Mouse (Mus musculus) forebrain, postnatal 0 days (tissue): ENCODE data around the gene Camta1. TPM values are rescaled to one million over a fixed set of nuclear protein-coding genes. Genes with fewer than 3 reads are reported as not detected.

ENCODE experiments used
- ATAC-seq: fragments of 200-750 bp; cut with Nextera tagmentation; 2 replicates; pipeline ENCODE4 v1.8.0; 2017; ENCODE audit warnings: mild to moderate bottlenecking, moderate library complexity
- DNase-seq: peaks from one replicate; pipeline ENCODE4 v3.0.0-alpha.2; 2015
- H3K27ac ChIP-seq: fragments of 300-500 bp; sonication (generic); 2 replicates; pipeline ENCODE4 v1.5.1; 2014; ENCODE audit warnings: low read depth, mild to moderate bottlenecking, antibody characterized with exemption, low read length, moderate library complexity, mixed read lengths
- H3K27me3 ChIP-seq: fragments of 300-500 bp; sonication (generic); 2 replicates; pipeline ENCODE4 v1.6.1; 2014; ENCODE audit warnings: mild to moderate bottlenecking, low read length, mixed read lengths; ENCODE audit not compliant: insufficient read depth
- H3K36me3 ChIP-seq: fragments of 300-500 bp; sonication (generic); 2 replicates; pipeline ENCODE4 v1.6.1; 2014; ENCODE audit warnings: mild to moderate bottlenecking, moderate library complexity; ENCODE audit not compliant: insufficient read depth
- H3K4me1 ChIP-seq: fragments of 300-500 bp; sonication (generic); 2 replicates; pipeline ENCODE4 v1.6.1; 2014; ENCODE audit warnings: antibody characterized with exemption; ENCODE audit not compliant: insufficient read depth
- H3K4me2 ChIP-seq: fragments of 300-500 bp; sonication (generic); 2 replicates; pipeline ENCODE4 v1.6.1; 2014; ENCODE audit warnings: low read depth, mild to moderate bottlenecking, moderate library complexity
- H3K4me3 ChIP-seq: fragments of 300-500 bp; sonication (generic); 2 replicates; pipeline ENCODE4 v1.5.1; 2014; ENCODE audit warnings: low read depth, low read length, mixed read lengths
- H3K9ac ChIP-seq: fragments of 300-500 bp; sonication (generic); 2 replicates; pipeline ENCODE4 v1.6.1; 2014; ENCODE audit warnings: mild to moderate bottlenecking
- H3K9me3 ChIP-seq: fragments of 300-500 bp; sonication (generic); 2 replicates; pipeline ENCODE4 v1.6.1; 2016; ENCODE audit warnings: low read length
- CTCF ChIP-seq: sonication (generic); IDR thresholded peaks from 2 replicates; pipeline ENCODE4 v1.5.1; 2016; ENCODE audit warnings: antibody characterized with exemption, control low read depth, low read depth
- WGBS: fragments of 180-500 bp; shearing (Covaris S2); extraction: QIAGEN DNeasy Blood & Tissue Kit; methylation state at CpG from one replicate; pipeline ENCODE4 v1.1.7; 2014; 5-methylcytosine and 5-hydroxymethylcytosine counted together
- polyA plus RNA-seq: library from polyadenylated mRNA; unstranded; fragments of >200 nt; fragmentation: Nextera tagmentation; extraction: Ambion mirVana; gene quantifications from 2 replicates; pipeline ENCODE4 v1.2.1, GENCODE M21; 2015
- total RNA-seq: library from RNA; depleted of rRNA; stranded (reverse); fragments of >200 nt; gene quantifications from 2 replicates; pipeline ENCODE4 v1.2.3, GENCODE M21; 2014

Gene Camta1
- total and polyA plus RNA-seq, 2 experiments from 2014 or later = 87.4 to 131 TPM

- no peak for TF ChIP-seq CTCF
- Histone ChIP-seq H3K27ac (no peak overlapping the region), H3K9ac (no peak overlapping the region), H3K27me3 (no peaks in the 10 kb centered on the region), H3K4me2 (no peak overlapping the region), H3K4me1 (no peaks in the 10 kb centered on the region), H3K36me3 (no peaks in the 10 kb centered on the region), H3K9me3 (no peaks in the 10 kb centered on the region), H3K4me3 (no peak overlapping the region)
- DNase-seq (no peak), ATAC-seq (no peak)
- 37% methylated on average over 7 of the region's 7 CpGs for WGBS
Measured at GRCm38 (mm10) chr4:151710522-151710921, 151.2 kb downstream of the Camta1 start.

- Histone ChIP-seq H3K27me3 (no peaks in the 10 kb centered on the region), H3K36me3 (no peaks in the 10 kb centered on the region), H3K27ac (no peak overlapping the region), H3K4me1 (no peaks in the 10 kb centered on the region), H3K9ac (no peak overlapping the region), H3K4me2 (no peak overlapping the region), H3K4me3 (no peak overlapping the region), H3K9me3 (no peaks in the 10 kb centered on the region)
- ATAC-seq (no peak), DNase-seq (no peak)
- no peak for TF ChIP-seq CTCF
- 81% methylated on average over 8 of the region's 8 CpGs for whole genome bisulfite sequencing
Measured at GRCm38 (mm10) chr4:151709269-151709668, 152.4 kb downstream of the Camta1 start.

GRCm38 (mm10) chr4:151703069-151703735, 158.5 kb downstream of the Camta1 start:
- H3K27ac ChIP-seq = no peak overlapping the region
- H3K9ac ChIP-seq = no peak overlapping the region
- H3K27me3 ChIP-seq = no peaks in the 10 kb centered on the region
- no peak overlapping the region for H3K4me3 ChIP-seq
- ATAC-seq = no peak
- 94% methylated on average over 14 of the region's 14 CpGs for WGBS
- no peaks in the 10 kb centered on the region for H3K9me3 ChIP-seq
- no peak overlapping the region for H3K4me2 ChIP-seq
- no peak for DNase-seq
- H3K36me3 ChIP-seq = no peaks in the 10 kb centered on the region
- no peak for TF ChIP-seq CTCF
- no peaks in the 10 kb centered on the region for H3K4me1 ChIP-seq

GRCm38 (mm10) chr4:151702463-151702862, 159.2 kb downstream of the Camta1 start:
- no peak for TF ChIP-seq CTCF
- Histone ChIP-seq H3K4me1 (no peaks in the 10 kb centered on the region), H3K9ac (no peak overlapping the region), H3K4me2 (no peak overlapping the region), H3K27me3 (no peaks in the 10 kb centered on the region), H3K4me3 (no peak overlapping the region), H3K9me3 (no peaks in the 10 kb centered on the region), H3K36me3 (no peaks in the 10 kb centered on the region), H3K27ac (no peak overlapping the region)
- 85% methylated on average over 11 of the region's 11 CpGs for WGBS
- DNase-seq (no peak), ATAC-seq (no peak)

- Histone ChIP-seq H3K4me3 (no peak overlapping the region), H3K9ac (no peak overlapping the region), H3K9me3 (no peaks in the 10 kb centered on the region), H3K4me1 (0 out of 2 replicates have a peak, but pooled peaks cover 8% of the 10 kb centered on the region), H3K27me3 (no peaks in the 10 kb centered on the region), H3K27ac (no peak overlapping the region), H3K4me2 (no peak overlapping the region), H3K36me3 (no peaks in the 10 kb centered on the region)
- ATAC-seq (no peak; the same call in 1 of the 2 replicates), DNase-seq (no peak)
- no peak for TF ChIP-seq CTCF
- WGBS = 19% methylated on average over 11 of the region's 11 CpGs
Measured at GRCm38 (mm10) chr4:151695984-151696383, 165.7 kb downstream of the Camta1 start.

GRCm38 (mm10) chr4:151694531-151694930, 167.1 kb downstream of the Camta1 start:
- Histone ChIP-seq H3K4me2 (no peak overlapping the region), H3K4me3 (no peak overlapping the region), H3K4me1 (0 out of 2 replicates have a peak, but pooled peaks cover 8% of the 10 kb centered on the region), H3K36me3 (no peaks in the 10 kb centered on the region), H3K9me3 (no peaks in the 10 kb centered on the region), H3K27me3 (no peaks in the 10 kb centered on the region), H3K9ac (no peak overlapping the region), H3K27ac (no peak overlapping the region)
- WGBS = 13% methylated on average over 7 of the region's 7 CpGs
- ATAC-seq (peak; percentile 58), DNase-seq (peak; percentile 26)
- TF ChIP-seq CTCF = no peak

- DNase-seq = no peak
- 86% methylated on average over 3 of the region's 3 CpGs for WGBS
Measured at GRCm38 (mm10) chr4:151694047-151694446, 167.6 kb downstream of the Camta1 start.

More at GRCm38 (mm10) chr4:151694047-151694446, 167.6 kb downstream of the Camta1 start:
- Histone ChIP-seq H3K9ac (no peak overlapping the region), H3K4me1 (0 out of 2 replicates have a peak, but pooled peaks cover 8% of the 10 kb centered on the region), H3K27me3 (no peaks in the 10 kb centered on the region), H3K27ac (no peak overlapping the region), H3K4me3 (no peak overlapping the region), H3K36me3 (no peaks in the 10 kb centered on the region), H3K4me2 (no peak overlapping the region), H3K9me3 (no peaks in the 10 kb centered on the region)
- ATAC-seq = no peak
- TF ChIP-seq CTCF = peak; percentile 44
